Mouse (Mus musculus) embryonic facial prominence, embryonic 14.5 days (tissue): ENCODE data around the gene Cog4. TPM values are rescaled to one million over a fixed set of nuclear protein-coding genes. Genes with fewer than 3 reads are reported as not detected.

ENCODE experiments used
- ATAC-seq: fragments of 200-750 bp; cut with Nextera tagmentation; 2 replicates; pipeline ENCODE4 v1.8.0; 2017; ENCODE audit warnings: low read depth, moderate number of reproducible peaks, moderate TSS enrichment
- DNase-seq: peaks from one replicate; pipeline ENCODE4 v3.0.0-alpha.2; 2015; ENCODE audit warnings: low spot score
- H3K27ac ChIP-seq: fragments of 300-500 bp; sonication (generic); replicated peaks from 2 replicates; pipeline ENCODE4 v1.5.1; 2014; ENCODE audit warnings: low read depth, mild to moderate bottlenecking, low read length, moderate library complexity
- H3K27me3 ChIP-seq: fragments of 300-500 bp; sonication (generic); replicated peaks from 2 replicates; pipeline ENCODE4 v1.6.1; 2014; ENCODE audit warnings: low read length; ENCODE audit not compliant: control insufficient read depth, insufficient read depth
- H3K36me3 ChIP-seq: fragments of 300-500 bp; sonication (generic); 2 replicates; pipeline ENCODE4 v1.6.1; 2014; ENCODE audit warnings: low read length, mixed read lengths; ENCODE audit not compliant: control insufficient read depth, insufficient read depth
- H3K4me1 ChIP-seq: fragments of 300-500 bp; sonication (generic); 2 replicates; pipeline ENCODE4 v1.6.1; 2014; ENCODE audit warnings: antibody characterized with exemption, low read length; ENCODE audit not compliant: control insufficient read depth, insufficient read depth
- H3K4me2 ChIP-seq: fragments of 300-500 bp; sonication (generic); 2 replicates; pipeline ENCODE4 v1.6.1; 2014; ENCODE audit warnings: low read depth, mild to moderate bottlenecking, low read length, moderate library complexity, mixed read lengths
- H3K4me3 ChIP-seq: fragments of 300-500 bp; sonication (generic); 2 replicates; pipeline ENCODE4 v1.5.1; 2014; ENCODE audit warnings: low read depth, mild to moderate bottlenecking, low read length
- H3K9ac ChIP-seq: fragments of 300-500 bp; sonication (generic); 2 replicates; pipeline ENCODE4 v1.6.1; 2014; ENCODE audit warnings: low read depth, mild to moderate bottlenecking, low read length, moderate library complexity, mixed read lengths
- H3K9me3 ChIP-seq: fragments of 300-500 bp; sonication (generic); 2 replicates; pipeline ENCODE4 v1.6.1; 2016; ENCODE audit warnings: low read length; ENCODE audit not compliant: control insufficient read depth
- WGBS: fragments of 180-500 bp; shearing (Covaris S2); extraction: QIAGEN DNeasy Blood & Tissue Kit; methylation state at CpG from one replicate; pipeline ENCODE4 v1.1.7; 2014; 5-methylcytosine and 5-hydroxymethylcytosine counted together
- polyA plus RNA-seq: library from polyadenylated mRNA; unstranded; fragments of >200 nt; fragmentation: Nextera tagmentation; extraction: Ambion mirVana; gene quantifications from 2 replicates; pipeline ENCODE4 v1.2.1, GENCODE M21; 2014

Cog4 gene
- polyA plus RNA-seq, 1 experiment from 2014 or later, result 69.8 TPM

- Histone ChIP-seq H3K9me3 (no peaks in the 10 kb centered on the region), H3K9ac (no peak overlapping the region), H3K4me2 (no peak overlapping the region), H3K4me1 (peaks cover 18% of the 10 kb centered on the region), H3K27ac (no peak overlapping the region), H3K27me3 (no peaks in the 10 kb centered on the region), H3K4me3 (no peak overlapping the region), H3K36me3 (no peaks in the 10 kb centered on the region)
- no peak for DNase-seq
- 67% methylated on average over 8 of the region's 8 CpGs for WGBS
- ATAC-seq, result no peak
These were observed 72.1 kb downstream of the Cog4 start for GRCm38 (mm10) chr8:110918460-110918859.

DNA sequence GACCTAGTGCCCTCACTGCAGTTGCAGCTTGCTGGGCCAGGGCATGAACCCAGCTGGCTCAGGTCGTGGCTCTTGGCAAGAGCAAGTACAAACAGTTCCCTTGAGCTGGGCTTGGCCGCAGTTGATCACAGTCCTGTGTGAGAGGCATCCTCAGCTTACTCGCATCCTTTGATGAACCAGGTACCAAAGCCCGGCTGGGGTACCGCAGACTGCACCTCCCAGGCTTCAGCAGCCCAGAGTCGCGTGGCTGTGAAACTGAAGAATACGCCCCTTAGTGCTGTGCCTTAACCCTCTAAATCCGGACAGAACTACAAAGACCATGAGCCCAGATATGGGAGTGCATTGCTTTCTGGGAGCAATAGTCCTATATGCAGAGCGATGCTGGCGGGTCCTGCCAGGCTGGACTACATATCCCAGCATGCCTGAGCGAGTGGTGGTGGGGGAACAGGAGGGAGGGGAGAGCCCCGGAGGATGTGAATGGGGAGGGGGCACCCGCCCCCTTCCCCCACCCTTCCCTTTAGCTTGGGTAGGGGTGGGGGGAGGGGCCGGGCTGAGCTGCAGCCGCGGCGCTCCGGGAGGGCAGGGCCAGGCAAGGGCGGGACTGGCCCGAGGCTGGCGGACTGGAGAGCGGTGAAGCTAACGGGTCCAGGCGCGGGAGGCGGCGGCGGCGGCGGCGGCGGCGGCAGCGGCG lies 73.1 kb downstream of the Cog4 start, which contains the start of gene St3gal2:
TSS of gene St3gal2 (plus strand) at position 582 of the 691 bp plus-strand sequence.
- Histone ChIP-seq H3K27ac (peak within 1 kb of the TSS; percentile 83), H3K4me1 (peaks cover 18% of the 10 kb centered on the region), H3K4me3 (peak within 1 kb of the TSS; percentile 91), H3K36me3 (no peaks in the 10 kb centered on the region), H3K9me3 (no peaks in the 10 kb centered on the region), H3K9ac (peak within 1 kb of the TSS; percentile 92), H3K27me3 (no peaks in the 10 kb centered on the region), H3K4me2 (peak within 1 kb of the TSS; percentile 85)
- ATAC-seq (peak; percentile 99), DNase-seq (peak; percentile 99)
- WGBS, result 0% methylated on average over 11 of the region's 36 CpGs

- peak overlapping the region; percentile 91 for H3K4me3 ChIP-seq
- peak; percentile 25 for DNase-seq
- no peaks in the 10 kb centered on the region for H3K27me3 ChIP-seq
These were observed 73.8 kb downstream of the Cog4 start for GRCm38 (mm10) chr8:110920032-110920772.

DNA sequence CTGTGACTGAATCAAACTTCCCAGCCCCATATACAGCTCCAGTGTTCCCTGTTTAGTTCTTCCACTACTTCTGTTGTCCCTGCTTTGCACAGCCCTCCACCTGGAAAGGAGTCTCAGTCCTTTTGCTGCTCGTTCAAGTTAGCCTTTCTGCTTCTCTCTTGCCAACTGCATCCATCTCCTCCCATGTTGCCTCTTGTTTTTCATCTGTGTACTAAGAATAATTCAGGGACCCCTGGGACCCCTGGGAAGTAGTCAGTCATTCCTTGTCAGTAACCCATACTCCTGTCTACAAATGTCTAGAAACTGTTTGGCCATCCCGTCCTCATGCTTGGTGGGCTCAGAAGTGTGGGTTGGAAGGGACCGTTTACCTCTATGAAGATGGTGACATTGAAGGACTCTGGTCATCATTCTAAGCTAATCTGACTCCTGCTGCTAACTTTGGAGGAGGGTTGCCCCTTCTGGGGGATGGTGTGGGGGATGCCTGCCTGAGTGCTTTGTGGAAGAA lies 74.4 kb downstream of the Cog4 start:
- H3K4me3 ChIP-seq, result peak overlapping the region; percentile 91
- peaks cover 18% of the 10 kb centered on the region for H3K4me1 ChIP-seq
- ATAC-seq, result no peak
- WGBS, result 15% methylated on average over 3 of the region's 3 CpGs
- no peaks in the 10 kb centered on the region for H3K36me3 ChIP-seq
- no peak for DNase-seq
- peak overlapping the region; percentile 92 for H3K9ac ChIP-seq
- no peaks in the 10 kb centered on the region for H3K9me3 ChIP-seq
- H3K4me2 ChIP-seq, result peak overlapping the region; percentile 85
- no peaks in the 10 kb centered on the region for H3K27me3 ChIP-seq
- H3K27ac ChIP-seq, result peak overlapping the region; percentile 83

More at GRCm38 (mm10) chr8:110920032-110920772, 73.8 kb downstream of the Cog4 start:
- 1% methylated on average over 11 of the region's 37 CpGs for WGBS
- Histone ChIP-seq H3K4me2 (peak overlapping the region; percentile 85), H3K9ac (peak overlapping the region; percentile 92), H3K36me3 (no peaks in the 10 kb centered on the region), H3K4me1 (peaks cover 18% of the 10 kb centered on the region), H3K27ac (peak overlapping the region; percentile 83), H3K9me3 (no peaks in the 10 kb centered on the region)
- peak; percentile 22 for ATAC-seq

DNA sequence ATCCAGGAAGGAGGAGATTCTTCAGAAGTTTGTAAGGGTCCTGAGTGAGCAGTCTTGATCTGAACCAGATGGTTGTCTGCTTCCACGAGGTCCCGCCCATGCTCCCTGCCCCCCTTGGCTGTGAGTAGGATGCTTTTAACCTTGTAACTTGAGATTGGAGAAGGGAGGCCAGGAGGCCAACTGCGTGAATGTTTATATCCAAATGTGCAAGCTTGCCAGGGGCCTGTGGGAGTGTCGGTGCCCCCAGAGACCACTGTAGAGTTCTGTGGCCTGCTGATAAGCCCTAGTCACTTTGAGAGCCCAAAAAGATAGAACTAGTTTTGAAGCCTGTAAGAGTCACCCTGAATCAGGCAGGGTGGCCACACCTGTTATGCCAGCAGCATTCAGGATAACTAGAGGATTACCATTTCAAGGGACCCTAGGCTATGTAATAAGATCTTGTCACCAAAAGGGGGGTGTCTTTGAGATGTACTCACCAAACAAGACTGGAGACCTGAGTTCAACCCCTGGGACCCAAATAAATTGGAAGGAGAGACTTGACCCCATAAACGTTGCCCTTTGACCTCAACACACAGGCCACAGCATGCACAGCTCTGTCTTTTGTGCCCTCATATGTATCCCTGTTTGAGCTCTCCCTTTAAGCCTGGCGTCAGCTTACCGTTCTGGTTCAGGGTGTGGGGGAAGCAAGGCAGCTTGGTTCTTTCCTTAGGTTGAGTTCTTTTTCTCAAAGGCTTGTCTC lies 75.3 kb downstream of the Cog4 start:
- 7% methylated on average over 7 of the region's 7 CpGs for WGBS
- no peaks in the 10 kb centered on the region for H3K36me3 ChIP-seq
- ATAC-seq (peak; percentile 10; the same call in 1 of the 2 replicates), DNase-seq (peak; percentile 89)
- peak overlapping the region; percentile 85 for H3K4me2 ChIP-seq
- peak overlapping the region; percentile 91 for H3K4me3 ChIP-seq
- H3K27me3 ChIP-seq, result no peaks in the 10 kb centered on the region
- H3K4me1 ChIP-seq, result peaks cover 18% of the 10 kb centered on the region
- no peaks in the 10 kb centered on the region for H3K9me3 ChIP-seq
- H3K27ac ChIP-seq, result peak overlapping the region; percentile 83
- peak overlapping the region; percentile 92 for H3K9ac ChIP-seq

DNA sequence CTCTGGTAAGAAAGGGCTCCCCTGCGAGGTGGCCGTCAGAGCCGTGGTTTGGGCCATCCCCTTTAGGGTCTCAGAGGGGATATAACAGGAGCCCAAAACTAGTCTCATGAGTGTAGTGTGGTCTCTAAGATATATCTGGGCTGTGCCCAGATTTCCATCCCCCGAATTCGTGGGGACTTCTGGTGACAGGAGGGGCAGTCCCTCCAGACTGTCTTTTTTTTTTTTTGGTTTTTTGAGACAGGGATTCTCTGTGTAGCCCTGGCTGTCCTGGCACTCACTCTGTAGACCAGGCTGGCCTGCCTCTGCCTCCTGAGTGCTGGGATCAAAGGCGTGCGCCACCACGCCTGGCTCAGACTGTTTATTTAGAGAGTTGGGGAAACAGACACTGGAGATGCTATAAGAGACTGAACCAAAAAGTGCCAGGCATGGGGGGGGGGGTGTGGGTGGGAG lies 79.3 kb downstream of the Cog4 start:
- H3K9ac ChIP-seq, result no peak overlapping the region
- DNase-seq (no peak), ATAC-seq (no peak)
- no peak overlapping the region for H3K4me2 ChIP-seq
- no peaks in the 10 kb centered on the region for H3K9me3 ChIP-seq
- WGBS, result 80% methylated on average over 8 of the region's 8 CpGs
- no peak overlapping the region for H3K27ac ChIP-seq
- no peaks in the 10 kb centered on the region for H3K36me3 ChIP-seq
- H3K4me1 ChIP-seq, result peaks cover 22% of the 10 kb centered on the region
- H3K27me3 ChIP-seq, result no peaks in the 10 kb centered on the region
- no peak overlapping the region for H3K4me3 ChIP-seq

DNA sequence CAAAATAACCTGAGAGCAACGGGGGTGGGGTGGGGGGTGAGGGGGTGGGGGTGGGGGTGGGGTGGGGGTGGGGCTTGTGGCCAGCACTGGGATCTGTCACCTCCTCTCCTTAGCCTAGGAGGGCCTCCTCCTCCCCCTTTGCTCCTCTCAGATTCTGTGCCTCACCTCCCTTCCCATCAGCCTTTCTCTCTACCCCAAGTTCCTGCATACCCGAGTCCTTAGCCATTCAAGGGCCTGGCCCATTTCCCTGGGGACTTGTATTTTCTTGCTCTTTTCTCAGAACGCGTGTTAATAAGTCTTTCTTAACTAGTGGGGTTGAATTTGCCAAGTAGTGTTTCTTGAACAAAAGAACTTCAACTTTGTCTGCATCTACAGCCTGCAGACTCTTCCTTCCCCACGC lies 80.3 kb downstream of the Cog4 start:
- Histone ChIP-seq H3K4me3 (no peak overlapping the region), H3K4me2 (no peak overlapping the region), H3K36me3 (no peaks in the 10 kb centered on the region), H3K9ac (no peak overlapping the region), H3K27ac (no peak overlapping the region), H3K9me3 (no peaks in the 10 kb centered on the region), H3K4me1 (peaks cover 14% of the 10 kb centered on the region), H3K27me3 (no peaks in the 10 kb centered on the region)
- DNase-seq, result no peak
- WGBS, result 41% methylated on average over 5 of the region's 5 CpGs
- ATAC-seq, result no peak

- no peak overlapping the region for H3K9ac ChIP-seq
- no peak for DNase-seq
- WGBS, result 70% methylated on average over 7 of the region's 7 CpGs
- no peak overlapping the region for H3K4me3 ChIP-seq
- no peak overlapping the region for H3K4me2 ChIP-seq
- ATAC-seq, result no peak
- no peak overlapping the region for H3K27ac ChIP-seq
- H3K27me3 ChIP-seq, result no peaks in the 10 kb centered on the region
- peaks cover 7% of the 10 kb centered on the region for H3K4me1 ChIP-seq
- H3K36me3 ChIP-seq, result no peaks in the 10 kb centered on the region
- H3K9me3 ChIP-seq, result no peaks in the 10 kb centered on the region
These were observed 82.0 kb downstream of the Cog4 start for GRCm38 (mm10) chr8:110928435-110928834.
